In the genomic region with DNA sequence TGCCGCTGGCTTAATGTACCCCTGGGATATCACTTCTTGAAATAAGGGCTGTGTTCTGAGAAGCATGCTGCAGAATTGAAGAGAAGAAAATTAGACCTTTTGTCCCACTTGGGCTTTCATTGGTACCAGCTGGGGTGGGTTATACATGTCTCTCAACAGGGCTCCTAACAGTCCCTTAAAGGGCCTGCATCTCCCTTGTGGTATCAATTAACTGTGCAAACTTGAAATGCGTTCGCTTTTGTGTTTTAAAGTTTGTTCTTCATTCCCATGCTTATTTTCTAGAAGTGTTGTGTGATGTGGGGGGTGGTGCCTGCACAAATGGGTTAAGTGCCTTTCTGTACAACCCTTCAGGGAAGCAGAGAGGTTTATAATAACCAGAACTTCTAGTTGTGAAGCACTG, we compare ENCODE assay signal across 29 mouse cellular contexts.
DNase-seq lines count a peak whose midpoint lies in the region; ATAC-seq and TF ChIP-seq lines count a peak whose summit lies in the region.
"Had no signal": no experiment of that assay in that cellular context is flagged by ENCODE, and none has a peak within 500 bp of the region (broad histone marks: within the 10 kb centered on the region; RNA-seq: fewer than 3 reads in every experiment).

No protein-coding gene starts in this region.

- intact Hi-C loops in gastrocnemius, postnatal 14 days (cut with DNase I; ENCODE audit: low total_unique reads): no loop called here

- peak; percentile 43 for DNase-seq in forebrain, embryonic 14.5 days (ENCODE audit: low spot score)
- DNase-seq in forebrain, embryonic 10.5 days (ENCODE audit: extremely low spot score, low spot score): no peak
- DNase-seq in midbrain, embryonic 11.5 days (ENCODE audit: low spot score, missing footprints): peak; percentile 66
- DNase-seq in midbrain, postnatal 0 days (ENCODE audit: low spot score): no peak
- DNase-seq in forelimb bud, embryonic 11.5 days (ENCODE audit: low read depth, low spot score): peak; percentile 26
- no peak for DNase-seq in urinary bladder, postnatal 25 days (ENCODE audit: low spot score)
- no peak for DNase-seq in gastrocnemius, postnatal 14 days
- DNase-seq: adrenal gland, postnatal 25 days; cerebellum, adult 2 months; cerebellum, postnatal 14 days; gastrocnemius, postnatal 36 days; heart, adult 2 months; kidney, postnatal 14 days; lung, adult 2 months; lung, postnatal 14 days; right cerebral cortex, adult 18-20 months; spleen, adult 18-20 months; thymus, postnatal 14 days had no signal

- no peak overlapping the region for H3K9ac ChIP-seq in forebrain, embryonic 14.5 days (ENCODE audit: low read length)
- no peak overlapping the region for H3K9ac ChIP-seq in midbrain, embryonic 11.5 days (ENCODE audit: low read length)
- no peak overlapping the region for H3K9ac ChIP-seq in midbrain, postnatal 0 days (replicated peaks; ENCODE audit: low read length, poor library complexity, severe bottlenecking)
- H3K9ac ChIP-seq: heart, embryonic 12.5 days; hindbrain, embryonic 14.5 days; limb, embryonic 15.5 days; liver, embryonic 14.5 days; neural tube, embryonic 12.5 days had no signal

- no peaks in the 10 kb centered on the region for H3K27me3 ChIP-seq in forebrain, embryonic 14.5 days (replicated peaks; ENCODE audit: control insufficient read depth, insufficient read depth, low read length)
- no peaks in the 10 kb centered on the region for H3K27me3 ChIP-seq in forebrain, embryonic 10.5 days (ENCODE audit: poor library complexity, severe bottlenecking)
- H3K27me3 ChIP-seq in midbrain, embryonic 11.5 days (ENCODE audit: control insufficient read depth, insufficient read depth, low read length): no peaks in the 10 kb centered on the region
- H3K27me3 ChIP-seq in midbrain, postnatal 0 days (ENCODE audit: insufficient read depth, low read length): no peaks in the 10 kb centered on the region
- H3K27me3 ChIP-seq: heart, embryonic 12.5 days; limb, embryonic 15.5 days; neural tube, embryonic 12.5 days had no signal

- 33% methylated on average over 3 of the region's 3 CpGs for WGBS in forebrain, embryonic 14.5 days
- WGBS in forebrain, embryonic 10.5 days: 56% methylated on average over 3 of the region's 3 CpGs
- WGBS in midbrain, embryonic 11.5 days: 85% methylated on average over 3 of the region's 3 CpGs
- WGBS in midbrain, postnatal 0 days: 82% methylated on average over 3 of the region's 3 CpGs

- H3K36me3 ChIP-seq in forebrain, embryonic 14.5 days (ENCODE audit: control insufficient read depth, insufficient read depth, low read length): no peaks in the 10 kb centered on the region
- H3K36me3 ChIP-seq in forebrain, embryonic 10.5 days (replicated peaks): no peaks in the 10 kb centered on the region
- H3K36me3 ChIP-seq in midbrain, embryonic 11.5 days (ENCODE audit: control insufficient read depth, insufficient read depth, low read length): no peaks in the 10 kb centered on the region
- no peaks in the 10 kb centered on the region for H3K36me3 ChIP-seq in midbrain, postnatal 0 days (ENCODE audit: insufficient read depth, low read length)
- H3K36me3 ChIP-seq: heart, embryonic 12.5 days; limb, embryonic 15.5 days; midbrain, embryonic 10.5 days; neural tube, embryonic 12.5 days had no signal

- H3K4me3 ChIP-seq in forebrain, embryonic 14.5 days (ENCODE audit: low read depth, low read length): no peak overlapping the region
- no peak overlapping the region for H3K4me3 ChIP-seq in forebrain, embryonic 10.5 days
- no peak overlapping the region for H3K4me3 ChIP-seq in midbrain, embryonic 11.5 days (ENCODE audit: low read depth, low read length)
- H3K4me3 ChIP-seq in midbrain, postnatal 0 days (ENCODE audit: low read depth, low read length): no peak overlapping the region
- H3K4me3 ChIP-seq: erythroblast, embryonic 14.5 days; heart, adult 2 months; heart, embryonic 12.5 days; left cerebral cortex, adult 2 months; limb, embryonic 15.5 days; midbrain, embryonic 10.5 days; myocyte; neural tube, embryonic 12.5 days had no signal

- H3K27ac ChIP-seq in forebrain, embryonic 14.5 days (ENCODE audit: low read depth, low read length): no peak overlapping the region
- H3K27ac ChIP-seq in forebrain, embryonic 10.5 days: no peak overlapping the region
- H3K27ac ChIP-seq in midbrain, embryonic 11.5 days (ENCODE audit: low read depth, low read length): no peak overlapping the region
- no peak overlapping the region for H3K27ac ChIP-seq in midbrain, postnatal 0 days (ENCODE audit: low read depth, low read length)
- H3K27ac ChIP-seq: heart, adult 2 months; hindbrain, embryonic 14.5 days; left cerebral cortex, adult 2 months; limb, embryonic 15.5 days; liver, embryonic 14.5 days; midbrain, embryonic 10.5 days; neural tube, embryonic 12.5 days had no signal

- no peak for ATAC-seq in forebrain, embryonic 14.5 days
- no peak for ATAC-seq in midbrain, embryonic 11.5 days (ENCODE audit: low FRiP score)
- no peak for ATAC-seq in midbrain, postnatal 0 days (ENCODE audit: low FRiP score)
- ATAC-seq: intestine, postnatal 0 days; midbrain, embryonic 16.5 days had no signal

- no peak for TF ChIP-seq CTCF in midbrain, postnatal 0 days (IDR thresholded peaks at IDR 0.05)

- H3K9me3 ChIP-seq in forebrain, embryonic 14.5 days (replicated peaks; ENCODE audit: control insufficient read depth, low read length): no peaks in the 10 kb centered on the region; the same call in 1 of the 2 replicates
- peaks cover 5% of the 10 kb centered on the region; the same call in 1 of the 2 replicates for H3K9me3 ChIP-seq in forebrain, embryonic 10.5 days
- H3K9me3 ChIP-seq in midbrain, embryonic 11.5 days (ENCODE audit: control insufficient read depth, low read length): no peaks in the 10 kb centered on the region
- H3K9me3 ChIP-seq in midbrain, postnatal 0 days (ENCODE audit: low read length): no peaks in the 10 kb centered on the region
- H3K9me3 ChIP-seq: limb, embryonic 15.5 days; neural tube, embryonic 12.5 days had no signal

- H3K4me2 ChIP-seq in forebrain, embryonic 14.5 days (ENCODE audit: low read length): no peak overlapping the region
- H3K4me2 ChIP-seq in midbrain, embryonic 11.5 days: no peak overlapping the region
- H3K4me2 ChIP-seq in midbrain, postnatal 0 days (ENCODE audit: low read depth, low read length, poor library complexity, severe bottlenecking): no peak overlapping the region
- H3K4me2 ChIP-seq: heart, embryonic 12.5 days; hindbrain, embryonic 14.5 days; limb, embryonic 15.5 days; neural tube, embryonic 12.5 days had no signal

- peaks cover 2% of the 10 kb centered on the region; the same call in 1 of the 2 replicates for H3K4me1 ChIP-seq in forebrain, embryonic 14.5 days (ENCODE audit: control insufficient read depth, insufficient read depth, low read length)
- H3K4me1 ChIP-seq in forebrain, embryonic 10.5 days: peaks cover 17% of the 10 kb centered on the region
- H3K4me1 ChIP-seq in midbrain, embryonic 11.5 days (ENCODE audit: control insufficient read depth, insufficient read depth, low read length): peaks cover 6% of the 10 kb centered on the region; the same call in 1 of the 2 replicates
- H3K4me1 ChIP-seq in midbrain, postnatal 0 days (ENCODE audit: insufficient read depth, low read length): no peaks in the 10 kb centered on the region

Comparison
In these comparisons a context has a peak if more than half of its experiments do, and no peak if none do; other contexts are left out.
1. DNase-seq: peak in forebrain, embryonic 14.5 days (single experiment), midbrain, embryonic 11.5 days (single experiment) and forelimb bud, embryonic 11.5 days (single experiment); none in forebrain, embryonic 10.5 days (single experiment), midbrain, postnatal 0 days (single experiment), urinary bladder, postnatal 25 days (single experiment) and gastrocnemius, postnatal 14 days (single experiment).